Mouse (Mus musculus) fibroblast of lung, adult 2 months (primary cell): ENCODE data around the gene Ehd2.
"Not testable (repeated sequence)": the region's sequence is repeated elsewhere in the genome, so short reads cannot be mapped to it uniquely, and the experiment has no call there.

Experiments
- DNase-seq: peaks from one replicate; pipeline ENCODE4 v3.0.0-alpha.2; 2011; ENCODE audit warnings: low read depth

Ehd2 gene

DNA sequence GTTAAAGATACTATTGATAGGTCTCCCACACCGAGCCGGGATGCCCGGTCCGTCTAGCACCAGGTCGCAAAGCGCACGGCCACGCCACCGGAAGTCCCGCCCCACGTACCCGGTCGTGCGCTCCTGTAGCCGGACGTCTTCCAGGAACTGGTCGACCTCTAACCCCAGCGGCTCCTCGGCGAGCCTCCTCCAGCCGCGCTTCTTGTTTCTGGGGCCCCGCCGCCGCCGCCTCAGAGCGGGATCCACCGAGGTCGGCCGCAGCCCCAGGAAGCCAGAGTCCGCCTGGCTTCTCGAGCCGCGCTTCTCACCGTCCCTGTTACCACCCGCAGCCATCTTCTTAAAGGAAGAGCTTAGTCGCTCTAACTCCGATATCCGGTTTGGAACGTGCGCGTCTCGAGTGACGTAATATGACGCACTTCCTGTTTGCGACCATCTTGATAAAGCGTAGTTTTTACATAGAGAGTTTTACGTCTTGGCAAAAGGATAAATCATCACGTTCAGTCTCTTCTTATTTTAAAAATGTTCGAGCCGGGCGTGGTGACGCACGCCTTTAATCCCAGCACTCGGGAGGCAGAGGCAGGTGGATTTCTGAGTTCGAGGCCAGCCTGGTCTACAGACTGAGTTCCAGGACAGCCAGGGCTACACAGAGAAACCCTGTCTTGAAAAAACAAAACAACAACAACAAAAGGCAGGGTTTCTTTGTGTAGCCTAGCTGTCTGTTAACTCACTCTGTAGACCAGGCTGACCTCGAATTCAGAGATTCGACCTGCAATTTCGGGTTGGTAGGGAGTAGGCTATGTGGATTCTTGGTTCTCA is 21.4 kb downstream of the Ehd2 start, which contains the start of gene Nop53:
TSS of gene Nop53 (minus strand) at position 354 of the 816 bp plus-strand sequence.
- DNase-seq = peak; percentile 96

DNA sequence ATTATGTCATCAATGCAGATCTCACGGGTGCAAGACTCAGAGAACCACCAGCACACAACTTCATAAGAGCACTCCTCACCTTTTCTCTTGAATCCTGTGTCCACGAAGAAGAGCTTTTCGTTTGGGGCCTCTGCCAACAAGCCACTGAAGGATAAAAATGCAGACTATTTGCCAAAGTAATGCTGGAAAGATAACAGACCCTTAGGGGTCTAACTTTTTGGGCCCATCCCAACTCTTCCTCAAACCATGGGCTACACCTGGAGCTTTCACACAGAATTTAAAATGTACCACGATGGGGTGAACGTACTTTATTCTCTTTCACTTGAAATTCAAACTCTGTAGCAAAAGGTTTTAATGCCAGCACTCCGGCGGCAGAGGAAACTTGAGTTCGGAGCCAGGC is 22.2 kb downstream of the Ehd2 start:
- no peak for DNase-seq

DNA sequence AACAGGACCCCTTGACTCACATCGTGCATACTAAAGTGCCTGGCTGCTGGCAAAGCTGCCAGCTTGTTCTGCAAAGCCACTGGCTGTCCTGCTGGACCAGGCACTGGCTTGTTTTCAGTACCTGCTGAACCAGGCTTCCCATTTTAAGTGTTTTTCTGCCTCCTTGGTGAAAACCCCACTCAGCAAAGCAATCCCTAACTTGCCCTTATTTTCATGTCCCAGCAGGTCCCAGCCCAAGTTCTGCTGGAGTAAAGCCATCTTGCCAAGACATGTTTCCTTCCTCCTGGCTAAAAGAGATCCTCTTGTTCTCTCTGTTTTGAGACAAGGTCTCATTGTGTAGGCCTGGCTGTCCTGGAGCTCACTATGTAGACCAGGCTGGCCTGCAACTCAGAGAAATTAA is 23.1 kb downstream of the Ehd2 start:
- DNase-seq = no peak

DNA sequence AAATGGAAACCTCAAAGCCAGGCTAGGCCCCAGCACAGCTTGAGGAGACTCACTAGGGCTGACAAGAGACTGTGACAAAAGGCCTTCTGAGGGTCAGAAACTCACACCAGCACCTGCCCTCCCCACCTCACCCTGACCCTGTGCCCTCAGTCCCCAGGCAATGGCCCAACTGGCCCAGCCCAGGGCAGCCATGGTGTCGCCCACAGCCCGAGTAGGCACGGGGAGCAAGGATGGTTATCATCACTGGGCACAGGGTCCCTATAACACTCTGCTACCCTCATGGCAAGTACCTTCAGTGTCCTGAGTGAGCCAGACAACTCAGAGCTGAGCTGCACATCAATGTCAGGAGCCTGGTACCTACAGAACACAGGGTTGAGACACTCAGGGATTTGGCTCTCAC is 28.7 kb downstream of the Ehd2 start:
- DNase-seq = no peak

DNA sequence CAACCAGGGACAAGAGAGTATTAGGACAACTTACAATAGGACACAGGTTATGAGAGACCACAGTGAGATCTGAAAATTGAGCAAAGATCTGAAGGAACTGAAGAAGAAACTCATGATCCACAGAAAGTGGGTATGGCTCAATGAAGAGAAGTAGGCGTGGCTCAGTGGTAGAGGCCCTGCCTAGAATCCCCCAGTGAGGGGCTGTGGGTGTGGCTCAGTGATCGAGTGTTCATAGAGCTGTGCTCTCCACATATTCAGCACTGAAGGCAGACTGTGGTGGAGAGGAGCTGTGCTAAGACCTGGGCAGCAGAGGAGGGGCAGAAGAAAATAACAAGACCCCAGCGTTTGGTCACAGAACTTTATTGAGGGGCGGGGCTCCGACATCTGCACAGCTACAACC is 29.9 kb downstream of the Ehd2 start:
- no peak for DNase-seq

DNA sequence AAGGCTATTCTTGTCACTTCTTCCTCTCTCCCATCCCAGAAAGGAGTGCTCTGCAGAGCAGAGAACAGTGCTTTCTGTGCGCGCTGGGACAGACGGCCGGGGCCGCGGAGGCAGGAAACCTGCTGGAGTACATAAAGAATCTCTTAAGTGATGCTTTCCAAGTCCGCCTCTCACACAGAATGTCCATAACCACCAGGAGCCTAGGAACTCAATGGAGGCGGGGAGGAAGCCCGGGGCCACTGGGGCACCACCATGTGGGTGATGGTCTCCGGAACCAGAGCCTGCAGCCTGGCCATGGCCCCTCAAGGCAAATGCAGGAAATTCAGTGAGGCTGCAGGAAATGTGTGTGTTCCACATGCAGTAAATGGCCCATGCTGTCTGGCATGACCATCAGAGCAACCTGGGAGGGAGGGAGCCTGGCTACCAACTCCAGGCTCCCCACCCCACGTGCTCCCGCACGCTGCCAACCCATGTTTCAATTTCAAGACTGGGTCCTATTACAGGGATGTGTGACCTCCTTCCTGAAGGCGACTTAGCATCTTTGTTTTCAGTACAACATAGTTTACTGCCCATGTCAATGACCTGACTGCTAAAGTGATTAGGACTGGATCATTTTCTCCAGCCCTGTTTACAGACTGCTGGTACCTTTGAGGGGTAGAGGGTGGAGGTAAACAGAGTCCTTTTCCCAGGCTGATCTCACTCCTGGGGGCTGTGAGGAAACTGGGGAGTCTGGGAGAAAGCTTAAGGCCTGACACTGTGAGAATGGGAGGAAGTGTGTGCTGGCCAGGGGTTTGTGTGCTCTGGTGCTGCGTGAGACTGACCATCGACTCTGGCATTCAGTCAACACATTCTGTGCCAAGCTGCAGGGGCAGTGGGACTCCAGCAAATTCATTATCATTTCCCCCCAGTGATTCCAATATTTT is 33.7 kb downstream of the Ehd2 start:
- DNase-seq = no peak

DNA sequence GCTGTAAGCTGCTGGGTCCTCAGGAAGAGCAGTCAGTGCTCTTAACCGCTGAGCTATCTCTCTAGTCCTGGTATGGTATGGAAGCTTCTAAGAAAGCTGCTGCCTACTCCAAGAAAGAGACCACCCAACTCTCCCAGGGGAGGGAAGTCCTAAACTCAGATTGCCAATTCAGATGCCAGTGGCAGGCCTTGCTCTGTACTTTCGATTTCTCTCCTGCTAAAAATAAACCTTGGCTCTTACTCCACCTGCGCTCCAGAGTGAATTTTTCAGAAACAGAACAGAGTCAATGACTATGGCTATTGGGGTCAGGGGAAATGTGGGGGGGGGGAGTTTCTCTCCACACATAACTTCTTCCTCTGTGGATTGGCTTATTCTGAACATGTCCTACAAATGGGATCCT is 35.7 kb downstream of the Ehd2 start:
- DNase-seq = no peak

DNA sequence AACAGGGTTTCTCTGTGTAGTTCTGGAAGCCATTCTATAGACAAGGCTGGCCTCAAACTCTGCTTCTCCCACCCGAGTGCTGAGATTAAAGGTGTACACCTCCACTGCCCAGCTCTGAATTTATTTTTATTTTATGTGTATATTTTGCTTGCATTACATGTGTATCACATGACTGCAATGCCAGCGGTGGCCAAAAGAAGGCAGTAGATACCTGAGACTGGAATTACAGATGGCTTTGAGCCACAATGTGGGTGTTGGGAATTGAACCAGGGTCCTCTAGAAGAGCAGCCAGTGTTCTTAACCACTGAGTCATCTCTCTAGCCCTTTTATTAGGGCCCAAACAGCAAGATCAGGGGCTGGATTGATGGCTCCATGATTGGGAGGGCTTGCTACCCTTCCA is 36.8 kb downstream of the Ehd2 start:
- DNase-seq = no peak

DNA sequence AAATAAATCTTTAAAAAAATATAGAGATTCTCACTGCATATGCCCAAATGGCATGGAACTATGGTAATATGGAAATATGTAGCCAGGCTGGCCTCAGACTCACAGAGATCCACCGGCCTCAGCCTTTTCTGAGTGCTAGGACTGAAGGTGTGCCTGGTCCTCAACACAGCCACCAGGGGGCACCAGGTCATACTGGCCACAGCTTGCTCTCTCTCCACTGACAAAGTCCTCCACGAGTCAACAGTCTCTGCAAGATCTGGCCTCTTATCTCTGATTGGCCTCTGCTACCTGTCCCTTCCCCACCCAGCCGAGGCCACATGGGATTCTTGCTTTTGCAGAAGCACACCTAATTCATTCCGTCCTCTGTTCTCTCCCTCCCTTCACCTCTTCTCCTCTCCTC is 37.5 kb downstream of the Ehd2 start:
- DNase-seq = peak; percentile 37

DNA sequence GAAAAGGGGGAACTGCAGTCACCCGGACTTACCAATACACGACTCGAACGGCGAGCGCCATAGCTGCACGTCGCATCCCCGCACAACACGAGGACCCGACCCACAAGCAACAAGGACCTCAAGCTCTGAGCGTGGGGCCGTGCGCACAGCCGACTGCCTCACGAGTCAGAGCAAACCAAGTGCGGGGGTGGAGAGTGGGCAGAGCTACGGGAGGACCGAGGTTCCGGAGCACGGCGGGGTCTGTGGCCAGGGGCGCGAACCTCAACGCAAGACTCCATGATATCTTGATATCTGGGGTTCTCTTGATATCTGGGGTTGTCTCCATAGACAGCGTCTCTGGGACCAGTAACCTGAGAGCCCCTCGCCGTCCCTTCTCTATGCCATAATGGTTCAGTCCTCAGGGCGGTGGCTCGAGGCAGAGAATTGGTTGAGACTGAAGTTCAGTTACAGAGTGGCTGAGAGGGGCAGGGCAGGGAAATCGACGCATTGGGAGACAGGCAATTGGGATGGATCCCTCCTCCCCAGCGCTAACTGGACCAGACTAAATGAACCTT is 45.1 kb downstream of the Ehd2 start, which contains the start of gene Selenow:
TSS of gene Selenow (minus strand) at position 183 of the 554 bp plus-strand sequence.
- DNase-seq = peak; percentile 81

DNA sequence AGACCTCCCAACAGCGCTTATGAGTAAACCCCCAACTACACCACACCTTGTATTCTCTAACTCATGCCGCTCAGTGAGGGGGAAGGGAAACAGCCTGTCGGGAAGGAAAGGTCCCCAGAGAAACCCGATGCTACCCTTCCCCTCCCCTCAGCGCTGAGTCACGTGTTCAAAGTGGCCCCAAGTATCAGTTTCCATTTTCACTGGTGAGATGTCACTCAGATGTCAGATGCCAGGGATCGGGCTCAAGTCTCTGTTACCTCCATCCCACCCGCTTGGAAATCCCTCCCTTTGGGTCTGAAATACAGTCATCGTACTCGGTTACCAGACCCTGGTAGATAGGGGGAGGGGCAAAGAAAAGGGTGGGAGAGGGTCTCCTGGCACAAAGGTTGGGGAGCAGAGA is 45.6 kb downstream of the Ehd2 start:
- peak; percentile 26 for DNase-seq

DNA sequence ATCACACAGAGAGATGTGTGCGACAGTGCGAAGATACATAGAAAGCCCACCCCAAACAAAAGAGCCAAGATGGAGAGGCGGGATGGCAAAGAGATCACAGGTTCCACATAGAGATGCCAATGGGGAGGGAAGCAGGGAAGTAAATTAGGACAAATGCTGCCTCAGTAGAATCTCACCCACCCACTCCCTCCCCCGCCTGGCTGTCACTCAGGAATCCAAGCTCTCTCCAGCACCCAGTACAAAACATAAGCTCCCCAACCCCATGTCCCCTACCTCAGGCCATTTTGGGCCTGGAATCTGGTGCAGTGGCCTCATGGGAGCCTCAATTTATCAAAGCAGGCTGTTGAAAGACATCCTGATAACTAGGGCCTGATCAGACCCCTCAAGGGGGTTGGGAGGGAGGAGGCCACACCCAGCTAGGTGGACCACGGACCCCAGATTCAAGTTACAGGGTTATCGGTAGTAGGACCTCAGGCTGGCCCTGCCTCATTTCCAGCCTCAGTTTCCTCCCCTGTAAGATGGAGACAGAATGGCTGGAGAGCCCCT is 46.6 kb downstream of the Ehd2 start:
- no peak for DNase-seq

DNA sequence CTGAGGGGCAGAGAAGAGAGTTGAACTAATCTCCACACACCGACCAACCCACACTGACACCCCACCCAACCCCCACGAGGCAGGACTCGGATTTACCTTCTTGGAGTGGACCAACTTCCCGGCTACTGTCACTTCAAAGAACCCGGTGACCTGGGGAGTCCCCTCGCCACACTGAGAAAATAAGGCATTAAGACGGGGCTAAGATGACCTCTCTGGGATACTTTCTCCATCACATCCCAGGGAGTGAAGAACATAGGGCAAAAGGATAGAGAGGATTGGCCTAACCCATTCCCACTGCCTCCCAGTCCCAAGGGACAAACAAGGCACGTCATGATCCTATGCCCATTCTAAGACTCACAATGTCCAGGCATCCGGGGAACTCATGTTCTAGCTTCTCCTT is 47.4 kb downstream of the Ehd2 start:
- DNase-seq = no peak

DNA sequence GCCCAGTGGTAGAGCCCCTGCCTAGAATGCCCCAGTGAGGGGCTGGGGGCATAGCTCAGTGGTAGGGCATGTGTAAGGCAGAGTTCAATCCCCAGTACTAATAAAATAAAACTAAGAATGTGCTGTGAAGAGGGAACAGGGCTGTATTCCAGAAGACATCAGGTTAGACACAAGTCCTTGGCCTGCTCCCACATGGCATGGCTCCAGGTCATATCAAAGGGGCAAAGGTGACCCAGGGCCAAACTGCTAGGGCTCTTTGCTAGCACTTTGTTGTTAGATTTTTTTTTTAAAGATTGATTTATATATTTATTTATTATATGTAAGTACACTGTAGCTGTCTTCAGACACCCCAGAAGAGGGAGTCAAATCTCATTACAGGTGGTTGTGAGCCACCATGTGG is 49.0 kb downstream of the Ehd2 start:
- DNase-seq = no peak

DNA sequence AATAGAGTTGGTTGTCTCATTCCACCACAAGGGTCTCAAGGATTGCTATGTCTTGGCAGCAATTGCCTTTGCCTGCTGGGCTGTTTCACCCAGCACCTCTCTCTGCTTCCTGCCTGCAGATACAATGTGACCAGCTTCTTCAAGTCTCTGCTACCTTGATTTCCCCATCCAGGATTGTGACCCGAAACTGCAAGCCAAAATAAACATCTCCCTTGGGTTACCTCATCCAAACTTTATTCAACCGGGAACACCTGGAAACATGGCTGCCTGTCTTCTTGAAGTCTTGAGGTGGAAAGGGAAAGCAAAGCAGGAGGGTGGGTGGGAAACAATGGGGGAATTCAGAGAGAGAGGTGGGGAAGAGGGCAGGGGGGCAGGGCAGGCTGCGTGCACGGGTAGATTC is 50.4 kb downstream of the Ehd2 start:
- no peak for DNase-seq

DNA sequence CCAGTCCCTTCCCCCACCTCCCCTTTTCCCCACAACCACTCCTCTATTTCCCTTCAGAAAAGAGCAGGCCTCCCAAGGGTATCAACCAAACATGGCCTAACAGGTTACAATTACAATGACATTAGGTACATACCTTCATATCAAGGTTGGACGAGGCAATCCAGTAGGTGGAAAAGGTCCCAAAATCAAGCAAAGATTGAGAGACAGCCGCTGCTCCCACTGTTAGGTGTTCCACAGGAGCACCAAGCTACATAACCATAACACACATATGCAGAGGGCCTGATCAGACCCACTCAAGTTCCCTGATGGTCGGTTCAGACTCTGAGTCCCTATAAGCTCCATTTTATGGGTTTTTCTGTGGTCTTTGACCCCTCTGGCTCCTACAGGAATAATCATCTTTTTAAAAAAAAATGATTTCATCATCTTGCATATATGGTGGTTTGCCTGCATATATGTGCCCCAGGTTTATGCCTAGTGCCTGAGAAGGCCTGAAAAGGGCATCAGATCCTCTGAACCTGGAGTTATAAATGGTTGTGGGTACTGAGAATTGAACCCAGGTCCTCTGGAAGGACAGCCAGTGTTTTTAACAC is 51.1 kb downstream of the Ehd2 start:
- no peak for DNase-seq

DNA sequence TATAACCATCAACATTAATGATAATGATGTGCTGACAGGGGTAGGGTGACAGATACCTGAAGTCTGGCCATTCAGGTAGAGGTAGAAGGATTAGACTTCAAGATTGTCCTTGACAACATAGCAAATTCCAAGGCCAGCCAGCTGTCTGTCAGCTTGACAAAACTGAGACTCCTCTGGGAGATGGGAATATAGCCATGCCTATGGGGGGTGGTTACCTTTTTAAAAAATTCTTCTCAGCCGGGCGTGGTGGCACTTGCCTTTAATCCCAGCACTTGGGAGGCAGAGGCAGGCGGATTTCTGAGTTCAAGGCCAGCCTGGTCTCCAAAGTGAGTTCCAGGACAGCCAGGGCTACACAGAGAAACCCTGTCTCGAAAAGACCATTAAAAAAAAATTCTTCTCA is 51.7 kb downstream of the Ehd2 start:
- DNase-seq = not testable (repeated sequence)

DNA sequence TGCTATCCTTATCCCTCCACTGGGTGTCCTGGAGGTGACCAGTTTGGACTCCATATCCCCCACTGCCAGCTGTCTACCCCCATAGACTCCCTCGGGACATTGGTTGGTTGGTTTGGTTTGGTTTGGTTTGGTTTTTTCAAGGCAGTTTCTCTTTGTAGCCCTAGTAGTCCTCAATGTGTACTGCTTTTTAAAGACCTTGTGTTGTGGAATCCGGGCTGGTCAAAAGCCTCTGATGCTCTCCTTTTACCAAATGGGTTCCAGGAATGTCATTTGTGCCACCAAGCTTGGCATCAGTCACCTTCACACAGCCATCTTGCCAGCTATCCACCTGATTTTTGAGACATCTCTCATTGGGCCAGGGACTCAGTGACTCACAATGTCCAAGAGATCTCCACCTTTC is 52.6 kb downstream of the Ehd2 start:
- no peak for DNase-seq

DNA sequence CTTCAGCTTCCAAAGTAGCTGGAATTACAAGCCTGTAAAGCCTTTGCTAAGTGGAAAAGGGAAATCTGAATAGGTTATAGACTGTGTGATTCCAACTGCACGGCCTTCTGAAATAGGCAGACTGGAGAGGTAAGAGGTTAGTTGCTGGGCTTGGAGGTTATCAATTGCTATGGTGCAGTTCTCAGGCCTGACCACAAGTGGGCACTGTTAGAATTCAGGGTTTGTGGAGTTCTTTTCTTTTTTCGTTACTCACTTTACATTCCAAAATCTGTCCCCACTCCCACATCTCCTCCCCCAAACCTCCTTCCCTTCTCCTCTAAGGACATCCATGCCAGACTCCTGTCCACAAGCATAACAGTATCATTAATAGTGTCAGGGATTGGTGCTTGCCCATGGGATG is 53.1 kb downstream of the Ehd2 start:
- no peak for DNase-seq

DNA sequence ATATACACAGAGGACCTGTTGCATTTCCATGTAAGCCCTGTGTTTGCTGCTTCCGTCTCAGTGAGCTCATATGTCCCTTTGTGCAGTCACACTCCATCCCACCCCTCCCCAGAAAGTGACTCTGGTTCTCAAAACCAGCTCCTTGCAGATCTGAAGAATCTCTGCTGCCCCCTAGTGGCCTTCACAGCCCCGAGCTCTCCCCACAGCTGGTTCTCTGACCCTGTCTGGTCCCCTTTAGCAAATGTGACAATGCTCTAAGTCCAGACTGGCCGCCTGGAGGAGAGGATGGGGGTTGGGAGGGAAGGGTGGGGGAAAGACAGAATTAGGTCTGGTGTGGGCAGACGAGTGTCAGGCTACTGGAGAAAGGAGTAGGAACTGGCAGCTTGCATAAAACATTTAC is 55.2 kb downstream of the Ehd2 start:
- DNase-seq = no peak

DNA sequence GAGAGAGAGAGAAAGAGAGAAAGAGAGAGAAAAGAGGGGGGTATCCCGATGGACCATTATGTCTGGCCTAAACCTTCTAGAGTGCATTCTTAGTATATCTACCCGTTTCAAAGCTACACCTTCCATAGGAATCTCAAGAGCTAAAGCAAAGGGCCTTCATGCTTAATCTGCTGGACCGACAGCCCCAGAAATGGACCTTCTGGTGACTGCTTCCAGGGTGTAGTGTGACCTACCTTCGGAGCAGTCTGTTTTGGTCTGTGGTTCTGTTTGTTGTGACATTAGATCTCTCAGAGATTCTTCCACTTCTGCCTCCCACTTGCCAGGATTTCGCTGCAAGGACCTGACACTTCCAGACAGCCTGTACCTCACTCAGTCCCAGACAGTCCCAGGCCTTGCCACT is 56.8 kb downstream of the Ehd2 start:
- no peak for DNase-seq

DNA sequence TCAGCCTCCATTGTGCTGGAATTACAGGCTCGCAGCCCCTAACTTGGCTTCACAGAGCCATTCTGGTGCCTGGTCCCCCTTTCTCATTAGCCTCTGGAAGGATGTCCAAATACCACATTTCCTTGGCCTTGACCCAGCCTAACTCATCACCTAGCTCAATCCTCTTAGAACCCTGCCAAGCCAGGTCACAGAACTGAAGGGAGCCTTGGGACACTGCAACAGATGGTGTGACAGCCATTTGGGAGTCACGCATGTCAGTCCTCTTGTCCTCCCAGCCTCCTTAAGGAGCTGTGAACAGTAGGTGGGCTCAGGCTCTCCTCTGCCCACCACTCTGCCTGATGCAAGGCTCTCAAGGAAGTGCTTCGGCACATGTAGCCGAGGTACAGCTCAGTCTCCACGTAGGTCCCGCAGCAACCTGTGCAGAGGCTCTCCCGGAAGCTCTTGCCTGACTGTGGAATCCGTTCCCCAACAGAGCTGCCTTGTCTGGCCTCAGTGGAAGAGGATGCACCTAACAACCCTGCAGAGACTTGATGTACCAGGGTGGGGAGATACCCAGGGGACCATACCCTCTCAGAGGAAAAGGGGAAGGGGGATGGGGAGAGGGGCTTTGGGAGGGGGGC is 59.3 kb downstream of the Ehd2 start:
- no peak for DNase-seq
